Mouse (Mus musculus) kidney, adult 2 months (tissue): ENCODE measurements at regions not wholly inside any gene's neighbourhood (a gene's known extent, or its start where the extent isn't known, plus 50 kb on each side); places are given as distances from the start of the nearest gene placed in this dataset.

ENCODE experiments used
- CTCF ChIP-seq: fragments of 200-500 bp; conservative IDR thresholded peaks from 2 replicates; pipeline ENCODE4 v1.5.1; 2011; ENCODE audit warnings: low read depth, mild to moderate bottlenecking, control low read depth, low read length, moderate library complexity, mixed read lengths; ENCODE audit not compliant: insufficient read depth, insufficient read length
- POLR2A ChIP-seq: fragments of 200-500 bp; IDR thresholded peaks from one replicate; pipeline ENCODE4 v1.6.1; 2011; ENCODE audit warnings: low read depth, low read length, control low read depth

GRCm38 (mm10) chr11:111929366-111929765 is 852.7 kb upstream of the Sox9 start:
- TF ChIP-seq POLR2A (no peak), CTCF (no peak)
